Mouse (Mus musculus) left cerebral cortex, adult 2 months (tissue): ENCODE data around the gene Itgav. TPM values are rescaled to one million over a fixed set of nuclear protein-coding genes. Genes with fewer than 3 reads are reported as not detected.

Experiments used
- DNase-seq, 2 experiments: peaks; one replicate each; pipeline ENCODE4 v3.0.0; 2021 to 2022; ENCODE audit warnings: low spot score in 2 of 2, mixed read lengths in 1 of 2; ENCODE audit errors: extremely low spot score in 1 of 2
- H3K27ac ChIP-seq: fragments of 200-600 bp; 2 replicates; pipeline ENCODE4 v1.8.1; 2022
- H3K4me3 ChIP-seq: fragments of 200-600 bp; 2 replicates; pipeline ENCODE4 v1.8.1; 2022
- CTCF ChIP-seq: fragments of 200-600 bp; IDR thresholded peaks from 2 replicates; pipeline ENCODE4 v1.8.1; 2022; ENCODE audit warnings: antibody characterized with exemption, mild to moderate bottlenecking, moderate library complexity
- intact Hi-C: fragments of 180-260 bp; cut with DNase I; formaldehyde crosslinking; loops from one replicate; pipeline ENCODE4 v1.15.1; 2025
- total RNA-seq, 2 experiments: library from RNA; stranded (reverse); gene quantifications; 2 replicates each; pipeline ENCODE4 v1.2.3; 2021

Itgav gene
- total RNA-seq, 2 experiments from 2014 or later: 135 to 149 TPM

DNA sequence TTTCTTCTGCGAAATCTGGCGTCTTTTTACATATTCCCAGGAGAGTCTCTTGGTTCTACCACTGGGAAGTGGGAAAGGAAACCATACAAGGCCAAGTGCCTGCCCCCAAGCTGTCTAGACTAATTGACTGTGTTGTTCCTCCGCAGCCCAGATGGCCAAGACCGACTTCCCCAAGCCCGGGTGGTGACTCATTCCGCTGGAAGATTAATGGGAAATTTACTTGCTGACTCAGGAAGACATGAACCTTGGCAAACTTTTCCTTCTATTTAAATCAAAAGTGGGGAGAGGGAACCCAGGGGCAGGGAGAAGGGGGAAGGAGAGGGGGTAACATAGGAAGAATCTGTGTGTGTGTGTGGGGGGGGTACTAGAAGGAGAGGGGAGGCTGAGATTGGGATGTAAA lies 9.4 kb upstream of the Itgav start:
- DNase-seq: peak; percentile 29 to 53
- intact Hi-C loops: no loop called here
- Histone ChIP-seq H3K27ac (no peak overlapping the region), H3K4me3 (no peak overlapping the region)
- TF ChIP-seq CTCF: no peak

DNA sequence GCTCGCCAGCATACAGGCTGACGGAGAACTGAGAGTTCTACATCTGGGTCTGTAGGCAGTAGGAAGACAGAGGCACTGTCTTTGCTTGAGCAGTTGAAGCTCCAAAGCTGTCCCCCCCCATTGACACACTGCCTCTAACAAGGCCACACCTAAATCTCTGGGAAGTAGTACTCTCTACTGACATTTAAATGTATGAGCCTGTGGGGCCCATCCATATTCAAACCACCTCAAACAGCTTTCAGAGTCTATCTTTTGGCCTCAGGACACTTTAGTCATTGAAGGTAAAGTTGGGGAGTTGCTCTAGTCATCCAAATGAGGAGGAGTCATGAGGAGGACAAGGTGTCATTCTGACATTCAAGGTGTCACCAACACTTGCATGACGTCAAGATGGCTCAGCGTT lies 5.9 kb upstream of the Itgav start:
- TF ChIP-seq CTCF: no peak
- no peak for DNase-seq
- no peak overlapping the region for H3K4me3 ChIP-seq
- no peak overlapping the region for H3K27ac ChIP-seq
- intact Hi-C loops: no loop called here

DNA sequence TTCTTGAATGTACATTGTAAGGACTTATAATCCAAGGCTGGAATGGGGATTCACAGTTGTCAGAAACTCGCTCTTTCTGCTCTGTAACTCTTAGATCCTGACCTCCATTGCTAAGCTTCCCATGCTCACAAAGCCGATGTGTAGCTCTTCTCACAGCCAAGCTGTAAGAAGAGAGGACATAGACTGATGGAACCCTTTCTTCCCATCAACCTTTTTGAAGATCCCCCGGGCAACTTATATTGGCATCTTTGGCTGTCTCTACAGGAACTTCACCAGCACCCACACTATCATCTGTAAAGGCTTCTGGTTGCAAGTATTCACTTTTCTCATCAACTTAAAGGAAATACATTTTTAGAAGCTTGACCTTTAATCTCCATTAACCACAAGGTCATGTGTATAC lies 2.6 kb upstream of the Itgav start:
- Histone ChIP-seq H3K27ac (no peak overlapping the region), H3K4me3 (no peak overlapping the region)
- no peak for DNase-seq
- intact Hi-C loops: no loop called here
- TF ChIP-seq CTCF: no peak

DNA sequence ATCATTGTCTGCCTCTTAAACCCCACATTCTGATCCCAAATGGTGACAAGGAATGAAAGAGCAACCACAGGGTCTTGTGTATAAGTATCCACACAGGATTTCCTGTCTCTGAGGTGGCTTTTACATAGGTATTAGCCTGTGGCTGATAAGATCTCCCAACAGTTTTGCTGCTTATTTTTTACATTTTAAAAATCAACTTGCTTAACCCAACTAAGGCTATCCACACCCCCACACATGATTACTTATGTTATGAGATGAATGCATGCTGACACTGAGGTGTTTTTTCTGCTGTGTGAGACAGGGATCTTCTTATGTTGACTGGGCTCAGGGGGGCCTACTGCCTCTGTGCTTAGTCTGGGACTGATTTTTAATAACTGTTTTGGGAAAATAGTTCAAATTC lies 1.3 kb upstream of the Itgav start:
- intact Hi-C loops: no loop called here
- H3K27ac ChIP-seq: peak overlapping the region; percentile 85; the same call in 1 of the 2 replicates
- no peak for DNase-seq
- no peak for TF ChIP-seq CTCF
- H3K4me3 ChIP-seq: no peak overlapping the region

DNA sequence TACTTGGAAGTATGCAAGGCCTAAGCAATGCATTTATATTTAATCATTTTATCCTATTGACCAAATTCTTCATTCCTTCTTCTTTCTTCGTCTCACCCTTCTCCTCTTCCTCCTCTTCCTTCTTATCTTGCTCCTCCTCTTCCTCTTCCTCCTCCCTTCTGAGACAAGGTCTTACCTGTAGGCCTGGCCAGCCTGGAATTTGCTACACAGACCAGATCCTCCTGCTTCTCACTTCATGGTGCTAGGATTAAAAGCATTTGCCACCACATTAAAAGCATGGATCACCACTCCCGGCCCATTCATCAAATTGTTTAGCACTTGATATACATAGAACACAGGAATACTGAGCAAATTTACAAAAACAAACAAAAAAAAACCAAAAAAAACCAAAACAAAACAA lies 851 bp upstream of the Itgav start:
- TF ChIP-seq CTCF: no peak
- peak overlapping the region; percentile 52; the same call in 1 of the 2 replicates for H3K4me3 ChIP-seq
- H3K27ac ChIP-seq: peak overlapping the region; percentile 85
- intact Hi-C loops: no loop called here
- DNase-seq: no peak

DNA sequence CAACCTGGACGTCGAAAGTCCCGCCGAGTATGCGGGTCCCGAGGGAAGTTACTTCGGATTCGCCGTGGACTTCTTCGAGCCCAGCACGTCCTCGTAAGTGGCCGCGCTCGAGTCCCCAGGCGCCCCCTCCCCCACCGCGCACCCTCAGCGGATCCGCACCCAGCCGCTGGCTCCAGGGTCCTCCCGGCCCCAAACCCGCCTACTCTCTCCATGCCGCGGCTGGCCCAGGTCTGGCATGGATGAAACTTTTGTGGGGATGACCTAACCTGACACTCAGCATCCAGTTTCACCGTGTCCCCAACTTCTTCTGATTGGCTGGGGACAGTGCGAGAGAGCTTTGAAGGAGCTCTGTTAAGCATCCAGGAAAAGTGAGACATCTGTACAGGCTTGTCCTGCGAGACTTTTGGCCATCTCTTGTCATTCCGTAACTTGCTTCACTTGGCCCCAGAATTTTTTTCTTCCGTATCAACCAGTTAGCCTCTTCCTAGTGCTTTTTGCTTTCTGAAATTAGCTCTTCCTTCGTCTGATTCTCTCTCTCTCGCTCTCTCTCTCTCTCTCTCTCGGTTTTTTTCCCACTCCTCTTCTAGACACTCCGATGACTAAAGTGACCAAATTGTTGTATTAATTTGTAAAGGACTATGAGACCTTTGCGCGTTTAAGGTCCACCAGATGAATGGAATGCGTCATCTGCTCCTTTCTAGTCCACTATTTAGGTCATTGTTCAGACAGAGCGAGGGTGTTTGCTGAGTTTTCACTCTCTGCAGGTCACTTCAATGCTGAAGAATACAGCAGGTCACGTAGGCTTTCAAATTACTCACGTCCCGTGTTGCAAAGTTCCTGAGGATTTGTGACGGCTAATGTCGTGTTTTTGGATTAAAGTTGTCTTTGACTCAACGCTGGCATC lies 882 bp downstream of the Itgav start:
- peak overlapping the region; percentile 52 for H3K4me3 ChIP-seq
- H3K27ac ChIP-seq: peak overlapping the region; percentile 85
- intact Hi-C loops: loop anchor here (1.0 to 5.0 kb wide), 5 partner anchors 22 to 80 kb away; partner anchors contain the start of gene Zc3h15
- peak; percentile 54 for DNase-seq
- TF ChIP-seq CTCF: no peak

DNA sequence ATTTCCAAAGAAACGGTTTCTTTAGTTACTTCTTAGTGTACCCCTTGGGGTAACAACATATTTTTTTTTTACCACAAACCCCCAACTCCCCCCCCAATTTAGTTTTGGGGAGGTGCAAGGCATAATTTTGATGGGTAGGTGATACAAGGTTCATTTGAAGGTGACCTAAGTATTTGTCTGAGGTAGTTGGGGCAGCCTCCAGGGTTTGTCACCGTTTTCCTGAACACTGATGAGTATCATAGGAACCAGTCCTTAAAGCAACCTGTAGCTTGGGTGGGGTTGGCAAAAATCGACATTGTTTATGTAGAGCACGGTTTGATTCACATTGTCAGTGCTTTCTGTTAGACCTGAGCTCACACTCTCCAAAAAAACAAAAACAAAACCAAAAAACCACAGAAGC lies 1.6 kb downstream of the Itgav start:
- no peak for DNase-seq
- intact Hi-C loops: loop anchor here (2.0 to 5.0 kb wide), 4 partner anchors 35 to 81 kb away; partner anchors contain the start of gene Zc3h15
- TF ChIP-seq CTCF: no peak
- H3K27ac ChIP-seq: peak overlapping the region; percentile 85; the same call in 1 of the 2 replicates
- H3K4me3 ChIP-seq: peak overlapping the region; percentile 52

DNA sequence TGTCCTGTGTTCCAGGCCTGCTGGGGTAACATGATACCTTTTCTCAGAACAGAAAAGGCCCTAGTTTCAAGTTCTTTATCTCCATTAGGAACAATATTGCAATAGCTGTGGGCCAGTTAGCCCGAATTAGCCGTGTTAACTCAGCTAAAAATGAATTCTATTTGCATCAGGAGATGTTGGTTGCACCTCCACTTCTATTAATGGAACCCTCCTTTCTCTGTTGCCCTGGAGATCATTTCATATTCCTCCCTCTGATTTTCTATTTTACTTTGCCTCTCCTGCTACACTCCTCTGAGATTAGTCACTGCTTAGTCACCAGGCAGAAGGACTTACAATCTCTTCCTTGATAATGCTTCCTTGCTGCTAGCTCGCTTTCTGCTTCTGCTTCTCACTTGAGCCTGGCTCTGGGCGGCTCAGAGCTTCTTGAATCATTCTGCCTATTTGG lies 4.1 kb downstream of the Itgav start:
- H3K27ac ChIP-seq: peak overlapping the region; percentile 84
- H3K4me3 ChIP-seq: no peak overlapping the region
- intact Hi-C loops: loop anchor here (1.0 to 5.0 kb wide), 3 partner anchors 15 to 85 kb away; no protein-coding TSS in a partner anchor
- TF ChIP-seq CTCF: no peak
- peak in 1 of 2 experiments; percentile 64 for DNase-seq

DNA sequence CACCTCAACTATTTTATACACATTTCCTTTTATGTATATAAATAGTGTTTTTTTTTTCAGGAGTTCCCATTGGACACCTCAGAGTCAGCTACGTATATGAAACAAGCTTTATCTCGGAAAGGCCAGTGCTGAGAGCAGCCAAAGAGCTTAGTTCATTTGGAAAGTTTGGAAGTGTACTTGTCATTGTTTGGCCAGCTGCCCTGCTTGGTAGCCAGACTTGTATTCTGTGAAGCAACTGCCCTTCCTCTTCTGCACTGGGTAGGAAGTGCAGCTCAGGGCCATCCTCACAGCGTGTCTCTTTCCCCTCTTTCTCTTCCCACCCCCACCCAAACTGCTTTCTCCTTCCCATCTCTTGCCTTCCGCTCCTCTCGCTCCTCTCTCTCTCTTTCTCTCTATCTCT lies 5.1 kb downstream of the Itgav start:
- peak overlapping the region; percentile 84 for H3K27ac ChIP-seq
- TF ChIP-seq CTCF: no peak
- intact Hi-C loops: loop anchor here (2.0 to 5.0 kb wide), 2 partner anchors 13 to 62 kb away; no protein-coding TSS in a partner anchor
- peak in 1 of 2 experiments; percentile 39 for DNase-seq
- no peak overlapping the region for H3K4me3 ChIP-seq

DNA sequence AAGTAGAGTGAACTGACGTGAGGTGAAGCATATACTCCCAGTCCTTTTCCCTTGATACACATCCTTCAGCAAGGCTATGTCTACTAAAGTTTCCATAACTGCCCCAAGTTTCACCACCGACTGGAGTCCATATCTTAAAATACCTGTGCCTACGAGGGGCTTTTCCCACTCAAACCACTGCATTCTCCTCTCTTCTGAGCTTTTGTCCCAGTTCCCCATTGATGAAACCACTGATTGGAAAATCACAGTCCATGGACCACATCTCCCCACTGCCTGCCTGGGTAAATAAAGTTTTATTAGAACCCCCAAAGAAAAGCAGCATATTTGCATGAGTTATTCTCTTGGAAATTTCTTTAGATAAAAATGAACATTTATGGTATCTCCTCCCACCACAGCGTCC lies 8.7 kb downstream of the Itgav start:
- Histone ChIP-seq H3K27ac (no peak overlapping the region), H3K4me3 (no peak overlapping the region)
- intact Hi-C loops: no loop called here
- DNase-seq: no peak
- no peak for TF ChIP-seq CTCF

DNA sequence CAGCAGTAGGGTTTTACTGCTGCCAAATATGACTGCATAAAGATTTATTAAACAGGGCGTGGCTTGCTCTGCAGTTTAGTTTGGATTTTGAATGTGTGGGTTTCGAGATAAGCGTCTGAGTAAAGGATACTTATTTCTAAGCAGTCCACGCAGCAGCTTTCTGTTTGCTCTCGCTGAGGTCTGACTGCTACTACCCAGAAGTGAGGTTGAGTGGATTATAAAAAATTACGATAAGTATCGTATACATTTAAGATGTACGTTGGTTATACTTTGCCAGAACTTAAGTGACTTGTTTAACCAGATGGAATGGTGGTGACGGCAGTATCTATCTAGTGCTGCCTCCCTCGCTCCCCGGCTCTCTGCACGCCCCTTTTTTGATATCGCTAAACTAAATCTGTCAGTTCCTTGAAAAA lies 9.8 kb downstream of the Itgav start:
- intact Hi-C loops: no loop called here
- DNase-seq: no peak
- H3K27ac ChIP-seq: no peak overlapping the region
- no peak for TF ChIP-seq CTCF
- H3K4me3 ChIP-seq: no peak overlapping the region

DNA sequence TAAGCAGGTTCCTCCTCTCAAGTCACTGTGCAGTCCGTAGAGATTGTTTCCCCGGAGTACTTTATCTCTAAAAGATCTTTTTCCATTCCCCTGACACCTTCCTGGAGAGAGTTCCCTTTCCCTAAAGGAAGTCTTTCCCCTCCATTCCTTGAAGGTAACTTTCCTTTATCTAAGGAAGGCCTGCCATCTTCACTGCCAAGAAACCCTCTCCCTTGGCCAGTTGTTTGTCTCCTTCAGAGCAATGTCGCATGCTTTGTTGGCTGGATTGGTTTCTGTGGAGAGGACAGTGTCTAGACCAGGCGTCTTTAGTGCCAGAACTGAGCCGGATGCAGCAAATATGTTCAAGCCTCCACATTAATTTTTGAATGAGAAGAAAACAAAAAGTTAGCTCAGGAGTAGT lies 11.1 kb downstream of the Itgav start:
- DNase-seq: no peak
- intact Hi-C loops: no loop called here
- Histone ChIP-seq H3K27ac (no peak overlapping the region), H3K4me3 (no peak overlapping the region)
- no peak for TF ChIP-seq CTCF

DNA sequence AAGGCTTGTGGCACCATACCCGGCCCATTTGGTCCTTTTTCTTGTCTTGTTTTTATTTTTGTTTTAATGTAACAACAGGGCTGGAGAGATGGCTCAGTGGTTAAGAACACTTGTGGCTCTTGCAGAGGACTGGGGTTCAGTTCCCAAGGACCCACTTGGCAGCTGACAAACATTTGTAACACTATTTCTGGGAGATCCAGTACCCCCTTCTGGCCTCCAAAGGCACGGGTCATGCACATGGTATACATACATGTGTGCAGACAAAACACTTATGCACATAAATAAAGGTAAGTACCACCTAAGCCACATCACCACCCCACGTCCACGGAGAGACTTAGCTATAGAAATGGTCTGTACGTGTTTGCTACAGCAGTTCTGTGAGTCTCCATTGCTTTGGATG lies 12.6 kb downstream of the Itgav start:
- Histone ChIP-seq H3K27ac (no peak overlapping the region), H3K4me3 (no peak overlapping the region)
- intact Hi-C loops: no loop called here
- TF ChIP-seq CTCF: no peak
- DNase-seq: no peak
